8 mouse cellular contexts compared by ENCODE assay signal in the genomic region with DNA sequence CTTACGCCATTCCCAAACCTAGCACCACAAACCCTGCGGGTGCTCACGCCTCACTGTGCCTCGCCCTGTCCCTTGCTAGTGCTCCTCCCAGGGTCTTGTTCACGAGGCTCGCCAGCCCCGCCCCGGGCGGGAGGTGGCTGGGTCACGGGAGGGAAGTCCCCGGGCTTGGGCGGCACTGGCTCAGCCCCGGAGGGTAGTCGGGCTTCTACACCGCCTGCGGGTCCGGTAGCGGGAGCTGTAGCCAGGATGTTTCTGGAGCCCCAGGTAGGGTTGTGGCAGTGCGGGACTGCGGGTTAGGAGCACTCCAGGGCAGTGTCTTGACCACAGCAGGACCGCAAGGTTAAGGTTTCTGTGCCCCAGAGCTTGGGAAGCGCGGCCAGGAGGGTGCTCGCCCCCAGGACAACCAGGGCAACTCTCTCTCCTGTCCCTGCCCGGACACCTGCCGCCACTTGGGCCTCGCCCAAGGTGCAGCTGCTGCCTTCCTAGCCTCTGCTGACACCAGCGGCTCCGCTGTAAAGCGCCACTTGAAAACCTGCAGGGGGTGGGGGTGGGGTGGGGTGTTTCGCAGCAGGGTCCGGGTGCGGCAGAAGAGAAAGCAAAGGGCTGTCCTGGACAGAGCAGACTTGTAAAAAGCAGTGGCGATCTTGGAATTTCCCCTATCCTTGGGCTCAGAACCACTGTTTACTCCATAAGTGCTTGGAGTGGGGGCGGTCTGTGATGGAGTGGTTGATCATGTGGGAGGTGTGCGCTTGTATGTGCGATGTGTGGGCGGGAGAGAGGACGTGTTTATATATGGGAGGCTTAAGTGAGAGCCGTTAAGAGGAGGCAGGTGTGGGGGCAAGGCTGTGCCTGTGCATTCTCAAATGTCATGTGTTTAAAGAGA. TPM values are rescaled to one million over a fixed set of nuclear protein-coding genes. Genes with fewer than 3 reads are reported as not detected.
DNase-seq lines count a peak whose midpoint lies in the region; ATAC-seq and TF ChIP-seq lines count a peak whose summit lies in the region.

No protein-coding gene starts in this region.

- peak; percentile 85 for ATAC-seq in granulocyte monocyte progenitor cell, adult 5-6 weeks (replicated peaks; ENCODE audit: poor library complexity, severe bottlenecking)
- peak; percentile 27; the same call in 1 of the 2 replicates for ATAC-seq in liver, embryonic 16.5 days (ENCODE audit: low read depth)

- WGBS in kidney, adult 2 months: 2% methylated on average over 40 of the region's 40 CpGs
- WGBS in liver, embryonic 16.5 days (ENCODE audit: insufficient replicate concordance): 1% methylated on average over 39 of the region's 40 CpGs

- H3K4me3 ChIP-seq in kidney, adult 2 months (ENCODE audit: insufficient read depth, low read depth, low read length): peak overlapping the region; percentile 49
- peak overlapping the region; percentile 50 for H3K4me3 ChIP-seq in liver, embryonic 16.5 days (ENCODE audit: low read depth, low read length)

- no peak overlapping the region for H3K9ac ChIP-seq in liver, embryonic 16.5 days (ENCODE audit: low read depth, low read length)

- no peaks in the 10 kb centered on the region for H3K4me1 ChIP-seq in kidney, adult 2 months (ENCODE audit: control insufficient read depth, insufficient read depth, low read length)
- H3K4me1 ChIP-seq in liver, embryonic 16.5 days (ENCODE audit: control insufficient read depth, low read depth, low read length): no peaks in the 10 kb centered on the region; the same call in 1 of the 2 replicates

- no peaks in the 10 kb centered on the region for H3K27me3 ChIP-seq in kidney, adult 2 months (replicated peaks; ENCODE audit: control insufficient read depth, insufficient read depth, low read length)
- peaks cover 29% of the 10 kb centered on the region for H3K27me3 ChIP-seq in liver, embryonic 16.5 days (ENCODE audit: control insufficient read depth, insufficient read depth, low read depth, low read length)

- H3K4me2 ChIP-seq in liver, embryonic 16.5 days (ENCODE audit: low read depth, low read length): peak overlapping the region; percentile 64

- H3K9me3 ChIP-seq in liver, embryonic 16.5 days (replicated peaks; ENCODE audit: control insufficient read depth, low read length): no peaks in the 10 kb centered on the region

- H3K27ac ChIP-seq in kidney, adult 2 months (ENCODE audit: insufficient read depth, low read depth, low read length): no peak overlapping the region
- no peak overlapping the region for H3K27ac ChIP-seq in liver, embryonic 16.5 days (ENCODE audit: low read length)

- TF ChIP-seq CTCF in kidney, adult 2 months (conservative IDR thresholded peaks at IDR 0.05; ENCODE audit: insufficient read depth, insufficient read length, low read depth, low read length): no peak

- DNase-seq in thymus, adult 18-20 months: peak; percentile 17 to 20
- DNase-seq in thymus, postnatal 0 days (ENCODE audit: low spot score): no peak
- DNase-seq in cerebellum, postnatal 10 days: peak; percentile 71 to 75
- peak; percentile 20 for DNase-seq in kidney, adult 2 months
- DNase-seq in neural tube, embryonic 10.5 days (ENCODE audit: extremely low spot score, low spot score): peak; percentile 48
- peak; percentile 39 for DNase-seq in thymus, postnatal 4 days

- no peaks in the 10 kb centered on the region for H3K36me3 ChIP-seq in kidney, adult 2 months (ENCODE audit: control insufficient read depth, insufficient read depth, low read length)
- no peaks in the 10 kb centered on the region for H3K36me3 ChIP-seq in liver, embryonic 16.5 days (ENCODE audit: control insufficient read depth, insufficient read depth)

- TF ChIP-seq POLR2A in kidney, adult 2 months (IDR thresholded peaks at IDR 0.05; ENCODE audit: low read depth, low read length): no peak

RNA-seq across cellular contexts. Expression of a gene that starts 55.2 kb away (rescaled TPM):
- polyA plus RNA-seq in thymus, postnatal 0 days (2015; fragmentation: Nextera tagmentation; extraction: Ambion mirVana): 0.18 and 0.39 TPM in 2 replicates
- not detected in 2 replicates for total RNA-seq in granulocyte monocyte progenitor cell, adult 5-6 weeks (2014; fragmentation: Nextera tagmentation)
- not detected in 2 replicates for total RNA-seq in granulocyte monocyte progenitor cell, adult 5-6 weeks (2017)
- 0.36 and 0.52 TPM in 2 replicates for polyA plus RNA-seq in kidney, adult 2 months (2012; rRNA removed)
- polyA plus RNA-seq in liver, embryonic 16.5 days (2015; fragmentation: Nextera tagmentation; extraction: Ambion mirVana): 0.04 and 0.06 TPM in 2 replicates
